Mouse (Mus musculus): ENCODE results near the gene Aff4. TPM values are rescaled to one million over a fixed set of nuclear protein-coding genes. Genes with fewer than 3 reads are reported as not detected.
"Not testable (repeated sequence)": the region's sequence is repeated elsewhere in the genome, so short reads cannot be mapped to it uniquely, and the experiment has no call there.

Gene Aff4
- polyA plus RNA-seq, 1 experiment from 2014 or later, result 67.4 TPM

DNA sequence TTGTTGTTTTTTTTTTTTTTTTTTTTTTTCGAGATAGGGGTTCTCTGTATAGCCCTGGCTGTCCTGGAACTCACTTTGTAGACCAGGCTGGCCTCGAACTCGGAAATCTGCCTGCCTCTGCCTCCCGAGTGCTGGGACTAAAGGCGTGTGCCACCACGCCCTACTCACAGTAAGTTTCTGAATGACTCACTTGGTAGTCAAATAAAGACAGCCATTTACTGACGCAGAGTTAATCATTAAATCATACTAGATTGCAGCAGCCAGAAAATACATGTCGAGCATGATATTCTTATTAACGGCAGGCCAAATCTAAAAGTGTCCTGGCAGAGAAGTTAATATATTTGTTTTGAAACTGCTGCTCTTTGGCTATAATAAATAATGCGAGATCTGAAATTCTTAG, 9.6 kb upstream of the Aff4 start:
- not testable (repeated sequence) for H3K9me3 ChIP-seq; H3K4me1 ChIP-seq (replicated peaks); H3K27me3 ChIP-seq; H3K36me3 ChIP-seq; H3K27ac ChIP-seq; H3K9ac ChIP-seq (replicated peaks); H3K4me3 ChIP-seq (replicated peaks); ATAC-seq (ENCODE audit: insufficient number of reproducible peaks, insufficient read depth, low FRiP score, low TSS enrichment, low read depth); H3K4me2 ChIP-seq
- WGBS, result 86% methylated on average over 10 of the region's 10 CpGs

DNA sequence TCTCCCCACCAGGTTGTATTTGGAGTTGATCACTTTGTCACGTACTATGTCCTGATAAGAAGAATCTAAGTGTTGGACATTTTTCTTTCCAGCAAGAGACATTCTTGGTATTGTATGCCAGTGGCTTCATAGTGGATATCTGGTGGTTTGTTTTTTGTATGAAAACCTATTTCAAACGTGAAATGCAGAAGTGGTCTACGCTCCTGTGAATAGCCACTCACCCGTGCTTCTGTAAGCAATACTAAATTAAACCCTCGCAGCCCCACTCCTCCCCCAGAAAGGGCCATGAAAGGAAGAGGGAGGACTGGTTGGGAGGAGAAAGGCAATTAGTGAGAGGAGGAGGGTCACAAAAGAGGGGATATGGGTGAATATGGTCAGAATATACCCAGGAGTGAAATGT, 7.9 kb upstream of the Aff4 start:
- H3K27me3 ChIP-seq, result no peaks in the 10 kb centered on the region
- no peaks in the 10 kb centered on the region for H3K4me1 ChIP-seq (replicated peaks)
- 54% methylated on average over 5 of the region's 5 CpGs for WGBS
- H3K4me2 ChIP-seq, result no peak overlapping the region
- H3K36me3 ChIP-seq, result no peaks in the 10 kb centered on the region
- no peaks in the 10 kb centered on the region for H3K9me3 ChIP-seq
- H3K27ac ChIP-seq, result no peak overlapping the region
- H3K4me3 ChIP-seq (replicated peaks), result no peak overlapping the region
- H3K9ac ChIP-seq (replicated peaks), result no peak overlapping the region
- no peak for ATAC-seq (ENCODE audit: insufficient number of reproducible peaks, insufficient read depth, low FRiP score, low TSS enrichment, low read depth)

DNA sequence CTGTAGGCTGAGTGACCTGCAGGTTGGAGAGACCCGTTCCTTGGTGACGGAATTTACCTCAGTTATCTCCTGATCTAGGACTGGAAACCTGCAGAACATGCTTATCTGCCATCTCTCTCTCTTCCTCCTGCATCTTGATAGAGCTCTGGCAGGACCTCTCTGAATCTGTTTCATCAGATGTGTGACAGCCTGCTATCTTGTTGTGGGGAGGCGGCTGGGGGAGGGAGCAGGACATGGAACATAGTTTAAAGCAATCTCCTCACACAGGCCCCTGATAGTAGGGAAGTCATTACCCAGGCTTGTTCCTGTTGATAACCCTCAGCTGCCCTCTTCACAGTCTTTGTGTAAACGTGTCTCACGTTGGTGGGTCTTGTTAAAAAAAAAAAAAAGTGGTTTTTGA, 5.3 kb upstream of the Aff4 start:
- WGBS, result 25% methylated on average over 5 of the region's 5 CpGs
- no peak overlapping the region for H3K27ac ChIP-seq
- no peaks in the 10 kb centered on the region for H3K4me1 ChIP-seq (replicated peaks)
- H3K36me3 ChIP-seq, result no peaks in the 10 kb centered on the region
- no peak overlapping the region for H3K4me2 ChIP-seq
- no peaks in the 10 kb centered on the region for H3K27me3 ChIP-seq
- no peak overlapping the region for H3K9ac ChIP-seq (replicated peaks)
- H3K9me3 ChIP-seq, result no peaks in the 10 kb centered on the region
- ATAC-seq (ENCODE audit: insufficient number of reproducible peaks, insufficient read depth, low FRiP score, low TSS enrichment, low read depth), result no peak
- H3K4me3 ChIP-seq (replicated peaks), result no peak overlapping the region

DNA sequence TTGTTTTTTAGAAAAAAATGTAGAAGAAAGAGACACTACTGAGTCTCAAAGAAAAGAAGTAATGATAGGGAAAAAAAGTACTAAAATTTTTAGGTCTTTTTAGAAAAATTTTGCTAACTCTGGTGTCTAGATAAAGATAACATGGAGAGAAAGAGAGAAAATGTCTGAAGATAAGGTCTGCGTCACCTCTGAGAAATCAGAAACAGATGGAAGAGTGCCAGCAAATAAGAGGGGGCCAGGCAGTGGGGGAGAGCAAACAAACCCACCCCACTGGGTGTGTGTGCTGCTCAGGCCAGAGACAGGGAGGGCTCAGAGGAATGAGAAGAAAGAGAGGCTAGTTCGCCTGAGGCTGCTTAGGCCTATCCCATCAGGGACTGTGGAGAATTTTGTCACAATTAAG, 4.9 kb upstream of the Aff4 start:
- no peak overlapping the region for H3K27ac ChIP-seq
- no peak overlapping the region for H3K9ac ChIP-seq (replicated peaks)

DNA sequence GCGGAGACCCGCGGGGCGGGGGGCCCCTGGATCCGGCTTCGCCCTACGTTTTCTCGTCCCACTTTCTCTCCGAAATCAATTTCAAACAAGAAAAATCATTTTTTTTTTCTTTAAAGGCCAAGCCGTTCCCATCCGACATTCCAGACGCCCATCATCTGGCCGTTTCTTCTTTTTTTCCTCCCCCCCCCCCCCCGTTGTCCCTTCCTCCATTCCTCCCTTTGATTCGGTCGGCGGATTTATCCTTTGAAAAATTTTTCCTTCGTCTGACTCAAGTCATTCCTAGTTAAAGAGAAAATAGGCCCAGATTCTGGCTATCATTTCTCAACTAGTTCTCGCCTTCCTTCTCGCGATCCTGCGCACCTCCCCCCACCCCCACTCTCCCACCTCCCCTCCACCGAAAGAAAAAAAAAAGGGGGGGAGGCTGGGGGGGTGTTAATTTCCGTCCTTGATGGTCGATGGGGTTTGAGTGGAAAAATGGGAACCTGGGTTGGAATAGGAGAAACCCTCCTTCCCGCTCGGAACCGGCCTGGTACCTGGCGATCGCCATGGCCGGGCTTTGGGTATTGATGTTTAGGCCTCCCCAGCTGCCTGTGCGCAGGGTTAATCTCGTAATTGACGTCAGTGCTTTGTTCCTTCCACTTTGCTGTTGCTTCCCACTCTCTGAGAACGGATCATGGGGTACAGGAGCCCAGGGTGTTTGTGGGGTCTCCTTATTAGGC, 750 bp downstream of the Aff4 start:
- no peak for ATAC-seq (ENCODE audit: insufficient number of reproducible peaks, insufficient read depth, low FRiP score, low TSS enrichment, low read depth)
- Histone ChIP-seq H3K9me3 (no peaks in the 10 kb centered on the region), H3K4me3 (replicated peaks) (peak overlapping the region; percentile 93), H3K4me2 (peak overlapping the region; percentile 76), H3K36me3 (peaks cover 10% of the 10 kb centered on the region), H3K27me3 (no peaks in the 10 kb centered on the region), H3K27ac (peak overlapping the region; percentile 96), H3K9ac (replicated peaks) (peak overlapping the region; percentile 97), H3K4me1 (replicated peaks) (peaks cover 7% of the 10 kb centered on the region; the same call in 1 of the 2 replicates)
- 1% methylated on average over 35 of the region's 35 CpGs for WGBS

More for the DNA sequence above, 4.9 kb upstream of the Aff4 start:
- Histone ChIP-seq H3K36me3 (no peaks in the 10 kb centered on the region), H3K4me1 (replicated peaks) (no peaks in the 10 kb centered on the region), H3K4me3 (replicated peaks) (no peak overlapping the region), H3K4me2 (no peak overlapping the region), H3K9me3 (no peaks in the 10 kb centered on the region), H3K27me3 (no peaks in the 10 kb centered on the region)
- WGBS, result 27% methylated on average over 2 of the region's 2 CpGs
- no peak for ATAC-seq (ENCODE audit: insufficient number of reproducible peaks, insufficient read depth, low FRiP score, low TSS enrichment, low read depth)

DNA sequence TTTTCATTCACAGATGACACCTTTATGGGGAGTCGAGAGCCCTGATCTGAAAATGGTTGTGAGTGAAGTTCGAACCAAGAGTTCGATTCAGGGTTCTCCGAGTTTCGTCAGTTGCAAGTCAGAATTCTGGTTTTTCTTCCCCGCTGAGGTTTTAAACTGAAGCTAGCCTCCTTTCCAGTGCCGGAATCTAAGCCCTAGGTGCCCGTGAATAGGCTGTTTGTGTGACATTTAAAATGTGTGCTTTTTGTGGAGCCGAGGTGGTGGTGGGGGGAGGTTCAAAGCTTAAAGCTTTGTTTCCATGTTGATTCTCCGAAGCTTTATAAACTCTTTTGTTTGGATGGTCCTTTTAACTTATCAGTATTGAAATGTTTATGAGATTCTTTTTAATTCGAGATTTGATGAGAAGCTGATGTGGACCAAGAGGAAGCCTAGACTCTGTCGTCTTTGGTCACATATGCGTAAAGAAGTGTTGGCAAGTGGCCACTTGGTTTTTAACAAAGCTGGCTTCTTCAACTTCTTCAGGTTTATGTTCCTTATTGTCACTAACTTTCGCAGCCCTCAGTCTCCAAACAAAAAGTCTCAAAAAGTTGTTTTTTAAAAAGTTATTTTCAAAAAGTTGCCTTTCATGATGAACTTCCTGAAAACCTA, 1.4 kb downstream of the Aff4 start:
- Histone ChIP-seq H3K4me3 (replicated peaks) (peak overlapping the region; percentile 93), H3K36me3 (peaks cover 16% of the 10 kb centered on the region), H3K9me3 (no peaks in the 10 kb centered on the region), H3K27ac (peak overlapping the region; percentile 96), H3K9ac (replicated peaks) (peak overlapping the region; percentile 97), H3K27me3 (no peaks in the 10 kb centered on the region), H3K4me2 (peak overlapping the region; percentile 76), H3K4me1 (replicated peaks) (peaks cover 7% of the 10 kb centered on the region; the same call in 1 of the 2 replicates)
- no peak for ATAC-seq (ENCODE audit: insufficient number of reproducible peaks, insufficient read depth, low FRiP score, low TSS enrichment, low read depth)
- 6% methylated on average over 14 of the region's 14 CpGs for WGBS

DNA sequence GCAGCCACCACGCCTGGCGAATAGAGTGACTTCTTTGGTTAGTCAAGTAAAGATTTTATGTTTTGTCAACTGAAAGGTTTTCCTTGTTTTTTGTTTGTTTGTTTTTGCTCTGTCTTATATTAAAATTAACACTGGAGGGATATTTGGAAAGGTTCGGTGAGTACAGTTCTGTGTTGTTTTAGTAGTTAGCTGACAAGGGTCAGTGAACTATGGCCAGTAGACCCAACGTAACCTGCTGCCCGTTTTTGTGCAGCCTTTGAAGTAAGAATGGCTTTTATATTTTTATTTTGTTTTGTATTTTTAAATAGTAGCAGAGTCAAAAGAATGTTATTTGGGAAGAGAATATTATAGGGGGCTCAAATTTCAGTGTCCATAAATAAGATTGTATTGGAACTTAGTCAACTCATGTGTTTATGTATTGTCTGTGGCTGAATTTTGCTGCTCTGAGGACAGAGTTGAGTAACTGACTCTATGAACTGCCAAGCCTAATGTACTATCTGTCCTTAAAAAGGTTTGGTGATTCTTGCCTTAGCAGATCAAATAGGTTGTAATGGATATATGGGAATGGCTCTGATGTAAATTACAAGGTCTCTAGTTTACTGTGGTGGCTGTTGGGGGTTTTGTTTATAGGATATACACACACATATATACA, 8.0 kb downstream of the Aff4 start:
- Histone ChIP-seq H3K9me3 (no peaks in the 10 kb centered on the region), H3K36me3 (peaks cover 28% of the 10 kb centered on the region), H3K9ac (replicated peaks) (no peak overlapping the region), H3K4me2 (no peak overlapping the region), H3K27me3 (no peaks in the 10 kb centered on the region), H3K27ac (no peak overlapping the region), H3K4me1 (replicated peaks) (no peaks in the 10 kb centered on the region), H3K4me3 (replicated peaks) (no peak overlapping the region)
- no peak for ATAC-seq (ENCODE audit: insufficient number of reproducible peaks, insufficient read depth, low FRiP score, low TSS enrichment, low read depth)
- WGBS, result 90% methylated on average over 5 of the region's 5 CpGs

DNA sequence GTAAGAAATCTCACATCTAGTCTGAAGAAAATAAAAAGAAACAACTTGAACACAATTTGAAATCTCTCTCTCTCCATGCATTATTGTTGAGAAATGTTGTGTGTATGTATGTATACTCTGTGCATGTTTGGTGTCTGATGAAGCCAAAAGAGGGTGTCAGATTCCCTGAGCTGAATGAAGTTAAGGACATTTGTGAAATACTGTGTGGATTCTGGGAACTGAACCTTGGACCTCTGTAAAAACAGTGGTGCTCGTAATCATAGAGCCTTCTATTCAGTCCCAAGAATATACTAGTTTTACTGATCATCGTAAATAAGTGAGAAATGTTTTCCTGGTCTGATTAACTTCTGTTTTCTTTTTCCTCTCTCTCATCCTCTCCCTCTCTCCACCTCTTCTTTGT, 16.4 kb downstream of the Aff4 start:
- no peaks in the 10 kb centered on the region for H3K9me3 ChIP-seq
- H3K4me3 ChIP-seq (replicated peaks), result no peak overlapping the region
- no peak for ATAC-seq (ENCODE audit: insufficient number of reproducible peaks, insufficient read depth, low FRiP score, low TSS enrichment, low read depth)
- no peak overlapping the region for H3K4me2 ChIP-seq
- no peak overlapping the region for H3K9ac ChIP-seq (replicated peaks)
- WGBS, result 89% methylated on average over 2 of the region's 2 CpGs
- no peaks in the 10 kb centered on the region for H3K27me3 ChIP-seq
- no peaks in the 10 kb centered on the region for H3K4me1 ChIP-seq (replicated peaks)
- H3K27ac ChIP-seq, result no peak overlapping the region
- peaks cover 39% of the 10 kb centered on the region for H3K36me3 ChIP-seq

DNA sequence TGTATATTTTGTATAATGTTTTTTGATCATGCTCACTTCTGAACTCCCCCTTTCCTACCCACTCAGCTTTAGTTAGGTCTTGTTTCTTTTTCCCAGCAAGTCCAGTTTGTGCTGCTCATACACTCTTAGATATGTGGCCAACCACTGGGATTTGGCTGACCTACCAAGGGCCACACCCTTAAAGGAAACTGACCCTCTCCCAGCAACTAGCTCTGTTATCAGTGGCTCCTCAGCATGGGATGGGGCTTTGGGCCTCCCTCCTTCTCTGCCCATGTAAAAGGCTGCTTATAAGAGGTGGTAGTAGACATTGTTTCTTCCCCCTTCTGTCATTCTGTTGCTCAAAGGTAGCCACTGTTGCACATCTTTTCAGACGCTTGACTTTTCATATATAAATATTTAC, 28.3 kb downstream of the Aff4 start:
- Histone ChIP-seq H3K27ac (no peak overlapping the region), H3K36me3 (peaks cover 60% of the 10 kb centered on the region), H3K4me1 (replicated peaks) (no peaks in the 10 kb centered on the region), H3K4me2 (no peak overlapping the region), H3K9me3 (no peaks in the 10 kb centered on the region), H3K9ac (replicated peaks) (no peak overlapping the region), H3K27me3 (no peaks in the 10 kb centered on the region), H3K4me3 (replicated peaks) (no peak overlapping the region)
- WGBS, result 93% methylated on average over 1 of the region's 1 CpGs
- ATAC-seq (ENCODE audit: insufficient number of reproducible peaks, insufficient read depth, low FRiP score, low TSS enrichment, low read depth), result no peak

DNA sequence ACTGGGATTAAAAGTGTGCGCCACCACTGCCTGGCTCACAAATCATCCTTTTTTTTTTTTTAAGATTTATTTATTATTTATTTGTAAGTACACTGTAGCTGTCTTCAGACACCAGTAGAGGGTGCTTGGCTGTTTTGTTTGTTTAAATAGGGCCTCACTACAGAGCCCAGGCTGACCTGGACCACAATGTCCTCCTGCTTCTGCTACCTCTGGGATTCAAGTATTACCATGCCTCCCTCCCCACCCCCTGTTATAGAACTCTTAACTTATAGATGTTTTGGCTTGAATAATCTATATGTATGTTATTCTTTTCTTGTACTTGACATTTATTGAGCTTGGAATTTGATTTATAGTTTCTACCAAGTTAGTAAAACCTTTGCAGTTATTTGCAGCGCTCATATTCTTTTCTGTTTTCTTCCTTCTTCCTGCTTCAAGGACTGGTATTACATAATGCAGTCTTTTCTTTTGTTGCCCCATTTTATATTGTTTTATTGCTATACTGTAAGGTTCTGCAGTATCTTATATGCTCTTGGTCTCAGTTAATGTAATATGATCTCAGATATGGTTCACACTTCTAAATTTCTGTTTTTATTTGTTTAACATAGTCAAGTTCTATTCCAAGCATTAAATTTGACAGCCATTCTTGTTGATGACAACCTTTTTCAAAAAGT, 33.3 kb downstream of the Aff4 start:
- no peaks in the 10 kb centered on the region for H3K4me1 ChIP-seq (replicated peaks)
- H3K4me3 ChIP-seq (replicated peaks), result no peak overlapping the region
- H3K36me3 ChIP-seq, result peaks cover 53% of the 10 kb centered on the region

DNA sequence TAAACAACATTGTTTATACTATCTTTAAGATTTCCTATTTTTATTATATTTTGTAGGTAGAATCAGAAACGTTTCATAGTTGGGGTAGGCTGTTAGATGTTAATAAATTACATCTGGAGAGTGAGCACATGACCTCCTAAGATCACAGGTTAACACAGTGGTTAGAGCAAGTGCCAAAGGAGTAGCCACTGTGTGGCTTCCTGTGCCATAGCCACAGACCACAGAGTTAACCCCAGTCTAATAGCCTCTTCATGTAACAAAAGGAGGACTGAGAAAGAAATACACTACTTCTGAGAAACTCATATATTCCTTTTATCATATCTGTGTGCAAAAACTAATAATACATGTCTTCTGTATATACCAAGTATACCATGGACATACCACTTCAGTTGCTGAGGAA, 43.2 kb downstream of the Aff4 start:
- 84% methylated on average over 1 of the region's 1 CpGs for WGBS
- no peak for ATAC-seq (ENCODE audit: insufficient number of reproducible peaks, insufficient read depth, low FRiP score, low TSS enrichment, low read depth)
- H3K9me3 ChIP-seq, result no peaks in the 10 kb centered on the region
- H3K27me3 ChIP-seq, result no peaks in the 10 kb centered on the region
- no peak overlapping the region for H3K4me2 ChIP-seq
- H3K4me3 ChIP-seq (replicated peaks), result no peak overlapping the region
- no peak overlapping the region for H3K9ac ChIP-seq (replicated peaks)
- peaks cover 78% of the 10 kb centered on the region for H3K36me3 ChIP-seq
- H3K27ac ChIP-seq, result no peak overlapping the region
- no peaks in the 10 kb centered on the region for H3K4me1 ChIP-seq (replicated peaks)

More for the DNA sequence above, 33.3 kb downstream of the Aff4 start:
- Histone ChIP-seq H3K9ac (replicated peaks) (no peak overlapping the region), H3K4me2 (no peak overlapping the region), H3K27ac (no peak overlapping the region), H3K9me3 (no peaks in the 10 kb centered on the region), H3K27me3 (no peaks in the 10 kb centered on the region)
- WGBS, result 87% methylated on average over 2 of the region's 2 CpGs
- no peak for ATAC-seq (ENCODE audit: insufficient number of reproducible peaks, insufficient read depth, low FRiP score, low TSS enrichment, low read depth)

All from limb, embryonic 12.5 days (tissue).